Mouse (Mus musculus) CH12.LX (cell line): ENCODE measurements around the gene Cdkn2aipnl.

ENCODE experiments used
- CTCF ChIP-seq, 2 experiments: IDR thresholded peaks in 1 of 2; conservative IDR thresholded peaks in 1 of 2; 2 replicates each; pipeline ENCODE4 v1.5.1; 2011 to 2012; ENCODE audit warnings: low read depth in 2 of 2, low read length in 2 of 2, improper control_type of control experiment in 1 of 2, inconsistent platforms in 1 of 2, mild to moderate bottlenecking in 1 of 2, moderate library complexity in 1 of 2
- EP300 ChIP-seq: IDR thresholded peaks from 2 replicates; pipeline ENCODE4 v1.6.1; 2011; ENCODE audit warnings: low read length, improper control_type of control experiment

DNA sequence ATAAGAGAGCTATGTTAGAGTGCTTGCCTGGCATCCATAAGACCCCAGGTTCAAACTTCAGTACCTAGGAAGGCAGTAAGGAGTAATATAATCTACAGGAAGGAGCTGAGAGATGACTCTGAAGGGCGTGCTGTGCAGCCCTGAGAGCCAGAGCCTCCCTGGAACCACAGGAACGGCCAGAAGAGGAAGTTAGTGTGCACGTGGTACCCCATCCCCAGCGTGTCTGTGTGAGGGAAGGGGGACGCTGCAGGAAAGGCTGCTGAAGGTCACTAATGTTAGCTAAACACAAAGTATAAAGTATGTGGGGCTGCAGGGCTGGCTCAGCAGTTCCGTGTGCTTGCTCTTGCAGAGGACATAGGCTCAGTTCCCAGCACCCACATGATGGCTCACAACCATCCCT, 41.9 kb upstream of the Cdkn2aipnl start:
- no peak for TF ChIP-seq CTCF (conservative IDR thresholded peaks at IDR 0.05 in 1 of 2, IDR thresholded peaks at IDR 0.05 in 1 of 2; ENCODE audit: low read depth in 2 of 2, low read length in 2 of 2)
- no peak for TF ChIP-seq EP300
